Mouse (Mus musculus): Measurements from ENCODE around the gene Ctnnal1. TPM values are rescaled to one million over a fixed set of nuclear protein-coding genes. Genes with fewer than 3 reads are reported as not detected.
"Not testable (repeated sequence)": the region's sequence is repeated elsewhere in the genome, so short reads cannot be mapped to it uniquely, and the experiment has no call there.

Ctnnal1 gene
- polyA plus RNA-seq, 1 experiment from 2014 or later: 33.2 TPM

GRCm38 (mm10) chr4:56888483-56888882 lies 23.5 kb upstream of the Ctnnal1 start:
- H3K9me3 ChIP-seq (replicated peaks): no peaks in the 10 kb centered on the region
- WGBS: 92% methylated on average over 5 of the region's 5 CpGs
- no peak for DNase-seq (ENCODE audit: low spot score)
- H3K4me1 ChIP-seq: no peaks in the 10 kb centered on the region
- peaks cover 78% of the 10 kb centered on the region for H3K36me3 ChIP-seq
- H3K27me3 ChIP-seq (ENCODE audit: low read depth, poor library complexity, severe bottlenecking): no peaks in the 10 kb centered on the region
- no peak overlapping the region for H3K4me3 ChIP-seq
- H3K27ac ChIP-seq: no peak overlapping the region

- DNase-seq (ENCODE audit: low spot score): no peak
- H3K9me3 ChIP-seq (replicated peaks): no peaks in the 10 kb centered on the region
- H3K4me1 ChIP-seq: no peaks in the 10 kb centered on the region
- H3K27ac ChIP-seq: no peak overlapping the region
- 96% methylated on average over 6 of the region's 6 CpGs for WGBS
- peaks cover 90% of the 10 kb centered on the region for H3K36me3 ChIP-seq
- H3K27me3 ChIP-seq (ENCODE audit: low read depth, poor library complexity, severe bottlenecking): no peaks in the 10 kb centered on the region
- no peak overlapping the region for H3K4me3 ChIP-seq
Observed at GRCm38 (mm10) chr4:56886286-56886979, 21.4 kb upstream of the Ctnnal1 start.

GRCm38 (mm10) chr4:56880036-56880703 lies 15.2 kb upstream of the Ctnnal1 start:
- 87% methylated on average over 11 of the region's 11 CpGs for WGBS
- Histone ChIP-seq H3K4me1 (no peaks in the 10 kb centered on the region), H3K27ac (no peak overlapping the region), H3K36me3 (peaks cover 78% of the 10 kb centered on the region), H3K27me3 (ENCODE audit: low read depth, poor library complexity, severe bottlenecking) (no peaks in the 10 kb centered on the region), H3K4me3 (no peak overlapping the region), H3K9me3 (replicated peaks) (no peaks in the 10 kb centered on the region)
- no peak for DNase-seq (ENCODE audit: low spot score)

- 96% methylated on average over 7 of the region's 7 CpGs for WGBS
- H3K9me3 ChIP-seq (replicated peaks): no peaks in the 10 kb centered on the region
- peaks cover 76% of the 10 kb centered on the region for H3K36me3 ChIP-seq
- H3K4me1 ChIP-seq: no peaks in the 10 kb centered on the region
- H3K27me3 ChIP-seq (ENCODE audit: low read depth, poor library complexity, severe bottlenecking): no peaks in the 10 kb centered on the region
- no peak for DNase-seq (ENCODE audit: low spot score)
- no peak overlapping the region for H3K27ac ChIP-seq
- H3K4me3 ChIP-seq: no peak overlapping the region
Observed at GRCm38 (mm10) chr4:56878971-56879370, 14.0 kb upstream of the Ctnnal1 start.

- H3K36me3 ChIP-seq: peaks cover 44% of the 10 kb centered on the region
- DNase-seq (ENCODE audit: low spot score); H3K9me3 ChIP-seq (replicated peaks); H3K4me3 ChIP-seq; H3K27me3 ChIP-seq (ENCODE audit: low read depth, poor library complexity, severe bottlenecking); H3K4me1 ChIP-seq; H3K27ac ChIP-seq: not testable (repeated sequence)
- WGBS: 96% methylated on average over 11 of the region's 11 CpGs
Observed at GRCm38 (mm10) chr4:56870541-56870940, 5.6 kb upstream of the Ctnnal1 start.

GRCm38 (mm10) chr4:56867761-56868160 lies 2.8 kb upstream of the Ctnnal1 start:
- H3K4me3 ChIP-seq: no peak overlapping the region
- no peak for DNase-seq (ENCODE audit: low spot score)
- WGBS: 87% methylated on average over 5 of the region's 5 CpGs

GRCm38 (mm10) chr4:56865971-56866370 lies 983 bp upstream of the Ctnnal1 start:
- H3K27ac ChIP-seq: no peak overlapping the region
- no peaks in the 10 kb centered on the region for H3K27me3 ChIP-seq (ENCODE audit: low read depth, poor library complexity, severe bottlenecking)
- H3K4me3 ChIP-seq: no peak overlapping the region
- H3K36me3 ChIP-seq: peaks cover 5% of the 10 kb centered on the region
- DNase-seq (ENCODE audit: low spot score): no peak
- WGBS: 64% methylated on average over 4 of the region's 4 CpGs
- no peaks in the 10 kb centered on the region for H3K9me3 ChIP-seq (replicated peaks)
- H3K4me1 ChIP-seq: peaks cover 24% of the 10 kb centered on the region

More at GRCm38 (mm10) chr4:56867761-56868160, 2.8 kb upstream of the Ctnnal1 start:
- peaks cover 22% of the 10 kb centered on the region for H3K36me3 ChIP-seq
- no peaks in the 10 kb centered on the region for H3K9me3 ChIP-seq (replicated peaks)
- no peaks in the 10 kb centered on the region for H3K27me3 ChIP-seq (ENCODE audit: low read depth, poor library complexity, severe bottlenecking)
- no peak overlapping the region for H3K27ac ChIP-seq
- peaks cover 24% of the 10 kb centered on the region for H3K4me1 ChIP-seq

- Histone ChIP-seq H3K36me3 (no peaks in the 10 kb centered on the region), H3K4me3 (peak overlapping the region; percentile 88), H3K9me3 (replicated peaks) (no peaks in the 10 kb centered on the region), H3K27ac (peak overlapping the region; percentile 92), H3K27me3 (ENCODE audit: low read depth, poor library complexity, severe bottlenecking) (no peaks in the 10 kb centered on the region), H3K4me1 (peaks cover 24% of the 10 kb centered on the region)
- WGBS: under 1% methylated on average over 49 of the region's 49 CpGs
- DNase-seq (ENCODE audit: low spot score): peak; percentile 70
Observed at GRCm38 (mm10) chr4:56864417-56865001, 479 bp downstream of the Ctnnal1 start.

- no peaks in the 10 kb centered on the region for H3K9me3 ChIP-seq (replicated peaks)
- H3K4me3 ChIP-seq: peak overlapping the region; percentile 88
- peak overlapping the region; percentile 92 for H3K27ac ChIP-seq
- H3K27me3 ChIP-seq (ENCODE audit: low read depth, poor library complexity, severe bottlenecking): no peaks in the 10 kb centered on the region
- DNase-seq (ENCODE audit: low spot score): no peak
- peaks cover 24% of the 10 kb centered on the region for H3K4me1 ChIP-seq
- H3K36me3 ChIP-seq: no peaks in the 10 kb centered on the region
- 67% methylated on average over 4 of the region's 4 CpGs for WGBS
Observed at GRCm38 (mm10) chr4:56864016-56864415, 972 bp downstream of the Ctnnal1 start.

GRCm38 (mm10) chr4:56861551-56861950 lies 3.4 kb downstream of the Ctnnal1 start:
- Histone ChIP-seq H3K4me1 (peaks cover 24% of the 10 kb centered on the region), H3K27ac (no peak overlapping the region), H3K36me3 (no peaks in the 10 kb centered on the region), H3K27me3 (ENCODE audit: low read depth, poor library complexity, severe bottlenecking) (no peaks in the 10 kb centered on the region), H3K4me3 (no peak overlapping the region), H3K9me3 (replicated peaks) (no peaks in the 10 kb centered on the region)
- no peak for DNase-seq (ENCODE audit: low spot score)
- WGBS: 97% methylated on average over 4 of the region's 4 CpGs

GRCm38 (mm10) chr4:56858733-56859132 lies 6.3 kb downstream of the Ctnnal1 start:
- no peaks in the 10 kb centered on the region for H3K36me3 ChIP-seq
- H3K4me3 ChIP-seq: no peak overlapping the region
- H3K27ac ChIP-seq: no peak overlapping the region
- peaks cover 5% of the 10 kb centered on the region; the same call in 1 of the 2 replicates for H3K4me1 ChIP-seq
- WGBS: 81% methylated on average over 9 of the region's 9 CpGs
- H3K27me3 ChIP-seq (ENCODE audit: low read depth, poor library complexity, severe bottlenecking): no peaks in the 10 kb centered on the region
- H3K9me3 ChIP-seq (replicated peaks): no peaks in the 10 kb centered on the region
- DNase-seq (ENCODE audit: low spot score): no peak

- Histone ChIP-seq H3K9me3 (replicated peaks) (no peaks in the 10 kb centered on the region), H3K27me3 (ENCODE audit: low read depth, poor library complexity, severe bottlenecking) (no peaks in the 10 kb centered on the region), H3K4me1 (no peaks in the 10 kb centered on the region), H3K4me3 (no peak overlapping the region), H3K27ac (no peak overlapping the region), H3K36me3 (no peaks in the 10 kb centered on the region)
- 93% methylated on average over 8 of the region's 8 CpGs for WGBS
- no peak for DNase-seq (ENCODE audit: low spot score)
Observed at GRCm38 (mm10) chr4:56856371-56856949, 8.5 kb downstream of the Ctnnal1 start.

GRCm38 (mm10) chr4:56855935-56856334 lies 9.1 kb downstream of the Ctnnal1 start:
- H3K27me3 ChIP-seq (ENCODE audit: low read depth, poor library complexity, severe bottlenecking): no peaks in the 10 kb centered on the region
- WGBS: 97% methylated on average over 5 of the region's 5 CpGs
- no peak overlapping the region for H3K4me3 ChIP-seq
- peaks cover under 1% of the 10 kb centered on the region; the same call in 1 of the 2 replicates for H3K4me1 ChIP-seq
- H3K27ac ChIP-seq: no peak overlapping the region
- H3K9me3 ChIP-seq (replicated peaks): no peaks in the 10 kb centered on the region
- no peak for DNase-seq (ENCODE audit: low spot score)
- H3K36me3 ChIP-seq: no peaks in the 10 kb centered on the region
